Mouse (Mus musculus) embryonic facial prominence, embryonic 10.5 days (tissue): ENCODE data around the gene Brd3. TPM values are rescaled to one million over a fixed set of nuclear protein-coding genes. Genes with fewer than 3 reads are reported as not detected.
A peak's percentile ranks its signal among the peaks of the same experiment; 100 is the strongest.

Source experiments
- DNase-seq: peaks from one replicate; pipeline ENCODE4 v3.0.0-alpha.2; 2017; ENCODE audit warnings: low spot score
- H3K27ac ChIP-seq: fragments of 300-500 bp; sonication (generic); replicated peaks from 2 replicates; pipeline ENCODE4 v1.5.1; 2016; ENCODE audit warnings: mild to moderate bottlenecking
- H3K27me3 ChIP-seq: fragments of 300-500 bp; sonication (generic); replicated peaks from 2 replicates; pipeline ENCODE4 v1.6.1; 2016; ENCODE audit warnings: low read depth, mild to moderate bottlenecking; ENCODE audit not compliant: poor library complexity, severe bottlenecking
- H3K36me3 ChIP-seq: fragments of 300-500 bp; sonication (generic); replicated peaks from 2 replicates; pipeline ENCODE4 v1.6.1; 2016; ENCODE audit warnings: mild to moderate bottlenecking, moderate library complexity
- H3K4me1 ChIP-seq: fragments of 300-500 bp; sonication (generic); 2 replicates; pipeline ENCODE4 v1.6.1; 2016
- H3K4me3 ChIP-seq: fragments of 300-500 bp; sonication (generic); 2 replicates; pipeline ENCODE4 v1.5.1; 2016; ENCODE audit warnings: mild to moderate bottlenecking, moderate library complexity
- H3K9me3 ChIP-seq: fragments of 300-500 bp; sonication (generic); 2 replicates; pipeline ENCODE4 v1.6.1; 2016; ENCODE audit warnings: mild to moderate bottlenecking
- WGBS: fragments of 180-500 bp; shearing (Covaris S2); methylation state at CpG from one replicate; pipeline ENCODE4 v1.1.7; 2016; 5-methylcytosine and 5-hydroxymethylcytosine counted together
- polyA plus RNA-seq: library from polyadenylated mRNA; unstranded; fragments of >200 nt; fragmentation: Nextera tagmentation; extraction: Ambion mirVana; gene quantifications from 2 replicates; pipeline ENCODE4 v1.2.1, GENCODE M21; 2016

The Brd3 gene
- polyA plus RNA-seq, 1 experiment from 2014 or later = 189 TPM

DNA sequence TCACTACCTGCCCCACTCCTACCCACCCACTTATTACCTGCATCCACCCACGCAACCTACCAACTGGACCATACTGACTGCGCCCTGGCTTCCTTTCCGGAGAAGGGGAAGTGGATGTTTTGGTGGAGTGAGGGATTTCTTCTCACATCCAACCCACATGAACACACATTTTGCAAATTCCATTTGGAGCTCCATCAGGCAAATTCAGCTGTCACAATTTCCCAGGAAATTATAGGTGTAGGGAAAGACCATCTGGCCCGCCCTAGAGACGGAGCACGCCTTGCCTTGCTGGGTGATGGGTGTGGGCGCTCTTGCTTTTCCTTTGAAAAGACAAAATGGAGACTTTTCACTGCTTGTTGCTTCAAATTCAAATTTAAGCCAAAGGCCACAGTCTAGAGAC, 76.8 kb downstream of the Brd3 start:
- H3K9me3 ChIP-seq = no peaks in the 10 kb centered on the region
- H3K4me1 ChIP-seq = peaks cover 24% of the 10 kb centered on the region
- 95% methylated on average over 7 of the region's 7 CpGs for WGBS
- no peak for DNase-seq
- H3K36me3 ChIP-seq = no peaks in the 10 kb centered on the region
- no peak overlapping the region for H3K4me3 ChIP-seq
- H3K27me3 ChIP-seq = no peaks in the 10 kb centered on the region
- H3K27ac ChIP-seq = no peak overlapping the region

DNA sequence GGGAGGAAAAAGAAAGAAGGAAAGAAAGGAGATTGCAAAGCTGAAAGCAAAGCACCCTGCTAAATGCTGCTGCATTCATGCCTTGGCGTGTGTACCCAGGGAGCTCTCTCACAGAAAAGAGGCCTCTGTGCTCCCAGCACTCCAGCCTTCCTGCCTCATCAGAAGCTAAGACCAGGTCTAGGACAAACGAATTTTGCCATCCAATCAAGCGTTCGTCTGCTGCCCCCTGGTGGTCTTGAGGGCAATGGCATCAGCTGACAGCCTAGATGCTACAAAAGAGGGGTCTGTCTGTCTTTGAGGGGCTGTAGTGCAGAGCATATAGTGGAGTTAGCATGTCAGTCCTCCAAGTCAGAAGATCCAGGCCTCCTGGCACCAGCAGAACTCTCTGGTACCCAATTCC, 79.4 kb downstream of the Brd3 start:
- Histone ChIP-seq H3K4me3 (peak overlapping the region; percentile 94), H3K36me3 (peaks cover 5% of the 10 kb centered on the region), H3K27me3 (no peaks in the 10 kb centered on the region), H3K27ac (peak overlapping the region; percentile 59; the same call in 1 of the 2 replicates), H3K4me1 (peaks cover 44% of the 10 kb centered on the region), H3K9me3 (no peaks in the 10 kb centered on the region)
- peak; percentile 89 for DNase-seq
- under 1% methylated on average over 4 of the region's 4 CpGs for WGBS

DNA sequence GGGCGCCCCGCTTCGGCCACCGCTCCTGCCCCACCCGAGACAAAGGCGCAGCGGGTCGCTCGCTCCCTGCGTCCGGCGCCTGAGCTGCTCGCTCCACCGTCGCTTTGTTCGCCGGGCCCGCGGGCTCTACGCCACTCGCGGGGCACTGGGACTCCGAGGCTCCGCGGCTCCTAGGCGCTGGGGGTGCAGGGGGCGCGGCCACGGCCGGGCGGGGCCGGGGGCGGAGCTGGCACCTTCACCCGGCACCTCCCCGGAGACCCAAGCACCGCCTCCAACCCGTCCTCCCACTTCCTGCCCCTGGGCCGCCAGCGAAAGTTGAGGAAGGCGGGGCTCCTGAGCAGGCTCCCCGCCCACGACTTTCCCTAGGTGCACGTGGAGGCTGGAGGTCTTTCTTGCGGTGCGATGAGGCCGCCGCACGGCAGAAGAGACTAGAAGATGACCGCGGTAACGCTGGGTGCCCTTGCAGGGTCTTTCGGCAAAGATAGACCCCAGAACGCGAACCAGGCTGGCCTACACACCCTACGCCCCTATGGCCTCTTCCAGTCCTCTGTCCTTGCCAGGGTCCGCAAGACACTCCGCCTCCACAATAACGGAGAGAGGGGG, 80.5 kb downstream of the Brd3 start, which contains the start of gene Vav2:
Gene Vav2, minus strand, starts transcription at position 179 of the 603 bp plus-strand sequence.
- Histone ChIP-seq H3K4me3 (peak within 1 kb of the TSS; percentile 94), H3K9me3 (no peaks in the 10 kb centered on the region), H3K27ac (peak within 1 kb of the TSS; percentile 96), H3K27me3 (no peaks in the 10 kb centered on the region), H3K36me3 (peaks cover 15% of the 10 kb centered on the region), H3K4me1 (peaks cover 54% of the 10 kb centered on the region)
- 1% methylated on average over 58 of the region's 58 CpGs for WGBS
- DNase-seq = peak; percentile 97

DNA sequence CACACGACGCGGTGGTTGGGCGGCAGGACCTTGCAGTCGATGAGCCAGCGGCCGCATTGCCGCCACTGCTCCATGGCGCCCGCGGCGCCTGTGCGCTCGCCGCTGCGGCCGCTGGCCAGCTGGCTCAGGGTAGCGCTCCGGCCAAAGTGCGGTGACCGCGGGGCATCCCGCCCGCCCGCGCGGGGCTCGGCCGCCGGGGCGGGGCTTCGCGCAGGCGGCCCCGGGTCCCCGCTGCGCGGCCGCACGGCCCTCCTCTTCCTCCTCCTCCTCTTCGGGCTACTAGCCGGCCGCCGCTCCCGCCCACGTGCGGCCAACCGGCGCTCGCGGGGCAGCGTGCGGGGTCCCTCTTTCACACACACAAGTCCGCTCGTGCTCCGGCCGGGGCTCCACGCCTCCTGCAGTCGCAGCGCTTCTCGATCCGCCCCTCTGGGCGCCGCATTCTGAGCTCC, 81.0 kb downstream of the Brd3 start:
- under 1% methylated on average over 64 of the region's 64 CpGs for WGBS
- Histone ChIP-seq H3K9me3 (no peaks in the 10 kb centered on the region), H3K27ac (peak overlapping the region; percentile 96), H3K36me3 (peaks cover 19% of the 10 kb centered on the region), H3K4me1 (peaks cover 59% of the 10 kb centered on the region), H3K4me3 (peak overlapping the region; percentile 94), H3K27me3 (no peaks in the 10 kb centered on the region)
- DNase-seq = no peak

DNA sequence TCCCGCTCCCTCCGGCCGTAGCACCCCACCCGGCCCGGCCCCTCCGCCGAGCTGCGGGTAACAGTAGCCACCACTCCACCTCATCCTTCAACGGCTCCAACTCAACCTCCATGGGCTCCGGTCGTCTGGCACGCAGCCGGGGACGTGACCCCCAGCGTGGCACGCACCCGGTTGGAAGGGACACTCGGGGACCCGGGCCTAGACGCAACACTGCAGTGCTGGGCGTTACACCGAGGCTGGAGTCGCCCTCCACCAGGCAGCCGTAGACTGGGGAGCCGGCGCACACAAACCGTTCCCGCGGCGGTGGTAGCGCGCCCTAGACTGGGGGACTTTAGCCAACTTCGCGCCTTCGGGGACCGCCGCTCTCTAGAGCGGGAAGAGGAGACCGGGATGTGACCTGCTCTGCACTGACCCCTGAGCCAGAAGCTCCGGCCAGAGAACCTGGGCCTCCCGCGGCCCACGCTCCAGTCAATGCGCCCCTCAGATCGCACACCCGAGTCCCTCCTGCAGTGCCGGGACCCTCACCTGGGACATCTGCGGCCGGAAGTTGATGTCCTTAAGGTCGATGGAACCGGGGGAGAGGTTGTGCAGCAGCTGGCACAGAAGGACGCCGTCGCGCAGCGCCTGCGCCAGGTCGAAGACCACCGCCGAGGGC, 81.6 kb downstream of the Brd3 start:
- Histone ChIP-seq H3K27me3 (no peaks in the 10 kb centered on the region), H3K4me3 (peak overlapping the region; percentile 94), H3K9me3 (no peaks in the 10 kb centered on the region), H3K36me3 (peaks cover 24% of the 10 kb centered on the region), H3K27ac (peak overlapping the region; percentile 96), H3K4me1 (peaks cover 63% of the 10 kb centered on the region)
- DNase-seq = peak; percentile 70
- WGBS = under 1% methylated on average over 60 of the region's 60 CpGs

DNA sequence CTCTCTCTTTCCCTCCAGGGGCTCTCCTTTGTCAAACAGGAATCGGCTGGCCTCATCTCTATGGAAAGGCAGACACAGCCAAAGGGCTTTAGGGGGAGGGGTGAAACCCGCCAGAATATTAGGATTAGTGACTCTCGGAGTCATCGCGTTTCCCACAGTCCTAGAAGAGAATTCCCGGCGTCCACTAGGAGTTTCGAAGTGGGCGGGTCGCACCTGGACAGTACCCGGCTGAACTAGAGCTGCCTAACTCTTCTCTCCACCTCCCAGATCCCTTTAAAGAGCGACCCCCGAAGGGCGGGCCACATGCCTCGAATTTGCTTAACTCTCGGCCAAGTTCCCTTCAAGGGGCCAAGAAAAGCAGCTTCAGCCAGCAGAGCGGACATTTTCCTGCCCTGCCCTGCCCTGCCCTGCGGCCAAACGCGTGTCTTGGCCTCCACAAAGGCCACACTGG, 82.3 kb downstream of the Brd3 start:
- DNase-seq = peak; percentile 74
- Histone ChIP-seq H3K27me3 (no peaks in the 10 kb centered on the region), H3K27ac (peak overlapping the region; percentile 96), H3K9me3 (no peaks in the 10 kb centered on the region), H3K4me1 (peaks cover 65% of the 10 kb centered on the region), H3K36me3 (peaks cover 29% of the 10 kb centered on the region), H3K4me3 (peak overlapping the region; percentile 94)
- under 1% methylated on average over 20 of the region's 20 CpGs for WGBS

DNA sequence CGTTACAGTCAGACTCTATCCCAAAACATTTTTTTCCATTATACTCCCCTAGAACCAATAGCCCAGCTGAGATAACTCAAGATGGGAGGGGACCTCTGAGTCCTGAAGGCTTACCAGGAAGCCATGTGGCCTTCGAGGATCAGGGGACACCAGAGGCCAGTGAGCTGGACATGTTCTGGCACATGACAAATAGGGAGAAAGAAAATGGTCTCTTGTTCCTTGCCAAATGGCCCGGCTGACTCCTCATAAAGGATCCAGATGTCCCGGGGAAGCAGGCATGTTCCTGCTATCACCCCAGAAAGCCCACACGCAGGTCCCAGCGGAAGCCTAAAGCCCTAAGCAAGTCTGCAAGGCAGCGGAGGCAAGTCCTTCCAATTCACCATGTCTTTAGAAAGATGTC, 83.9 kb downstream of the Brd3 start:
- no peak overlapping the region; the same call in 1 of the 2 replicates for H3K27ac ChIP-seq
- DNase-seq = no peak
- peaks cover 29% of the 10 kb centered on the region for H3K36me3 ChIP-seq
- H3K9me3 ChIP-seq = no peaks in the 10 kb centered on the region
- peaks cover 81% of the 10 kb centered on the region for H3K4me1 ChIP-seq
- H3K4me3 ChIP-seq = peak overlapping the region; percentile 94; the same call in 1 of the 2 replicates
- no peaks in the 10 kb centered on the region for H3K27me3 ChIP-seq
- WGBS = 84% methylated on average over 7 of the region's 7 CpGs

DNA sequence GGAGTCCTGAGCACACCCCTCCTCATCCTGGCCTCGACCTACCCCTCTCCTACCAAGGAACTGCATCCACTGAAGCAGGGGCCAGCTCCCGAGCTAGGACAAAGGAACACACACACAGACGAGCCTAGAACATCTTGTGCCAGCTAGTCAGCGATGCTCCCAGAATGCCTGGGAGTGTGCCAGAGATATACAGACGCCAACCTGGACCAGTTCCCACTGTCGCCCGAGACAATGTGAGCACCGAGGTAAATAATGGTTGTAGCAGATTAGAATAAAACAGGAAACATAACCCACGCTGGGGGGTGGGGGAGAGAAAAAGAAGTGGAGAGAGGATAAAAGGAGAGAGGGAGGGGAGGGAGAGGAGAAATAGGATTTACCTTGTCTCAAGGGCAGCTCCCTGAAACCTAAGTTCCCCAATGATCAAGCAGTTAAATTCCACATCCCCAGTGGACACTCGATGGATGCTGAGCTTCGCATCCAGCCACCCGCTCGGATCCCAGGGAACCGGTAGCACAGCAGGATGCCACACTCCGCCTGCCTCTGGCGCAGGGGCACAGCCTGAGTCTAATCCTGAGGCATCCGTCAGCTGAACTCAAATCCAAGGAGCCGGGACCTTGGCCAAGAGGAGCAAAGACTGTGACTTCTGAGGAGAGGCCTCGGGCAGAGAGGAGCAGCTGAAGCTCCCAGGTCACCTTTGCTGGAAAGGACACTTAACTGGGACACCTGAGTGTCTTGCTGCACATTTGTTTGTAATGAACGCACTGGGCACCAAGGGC, 86.0 kb downstream of the Brd3 start:
- no peak for DNase-seq
- Histone ChIP-seq H3K27ac (no peak overlapping the region), H3K36me3 (peaks cover 29% of the 10 kb centered on the region), H3K9me3 (no peaks in the 10 kb centered on the region), H3K4me3 (no peak overlapping the region), H3K27me3 (no peaks in the 10 kb centered on the region), H3K4me1 (peaks cover 90% of the 10 kb centered on the region)
- WGBS = 80% methylated on average over 20 of the region's 20 CpGs

DNA sequence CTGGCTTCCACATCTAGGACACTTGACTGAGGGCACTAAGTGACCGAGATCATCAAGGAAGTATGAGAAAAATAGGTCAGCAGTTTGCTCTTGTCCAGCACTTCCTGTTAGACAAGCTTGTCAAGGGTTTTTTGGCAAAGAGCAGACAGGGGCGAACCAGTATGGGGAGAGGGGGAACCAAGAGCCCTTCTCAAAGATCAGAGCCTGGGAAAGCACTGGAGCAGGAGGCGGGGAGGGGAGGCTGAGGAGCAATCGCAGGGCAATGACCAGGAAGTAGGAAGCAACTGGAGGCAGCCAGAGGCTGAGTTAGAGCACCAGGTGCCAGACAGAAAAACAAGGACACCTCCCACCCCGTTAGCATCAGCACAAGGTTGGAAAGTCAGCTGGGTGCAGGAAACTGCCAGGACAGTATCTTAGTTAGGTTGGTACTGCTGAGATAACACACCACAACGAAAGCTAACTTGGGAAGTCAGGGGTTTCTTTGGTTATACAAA, 88.8 kb downstream of the Brd3 start:
- 56% methylated on average over 6 of the region's 6 CpGs for WGBS
- Histone ChIP-seq H3K27me3 (no peaks in the 10 kb centered on the region), H3K36me3 (peaks cover 29% of the 10 kb centered on the region), H3K4me1 (peaks cover 92% of the 10 kb centered on the region), H3K27ac (peak overlapping the region; percentile 32; the same call in 1 of the 2 replicates), H3K4me3 (no peak overlapping the region), H3K9me3 (no peaks in the 10 kb centered on the region)
- DNase-seq = no peak

DNA sequence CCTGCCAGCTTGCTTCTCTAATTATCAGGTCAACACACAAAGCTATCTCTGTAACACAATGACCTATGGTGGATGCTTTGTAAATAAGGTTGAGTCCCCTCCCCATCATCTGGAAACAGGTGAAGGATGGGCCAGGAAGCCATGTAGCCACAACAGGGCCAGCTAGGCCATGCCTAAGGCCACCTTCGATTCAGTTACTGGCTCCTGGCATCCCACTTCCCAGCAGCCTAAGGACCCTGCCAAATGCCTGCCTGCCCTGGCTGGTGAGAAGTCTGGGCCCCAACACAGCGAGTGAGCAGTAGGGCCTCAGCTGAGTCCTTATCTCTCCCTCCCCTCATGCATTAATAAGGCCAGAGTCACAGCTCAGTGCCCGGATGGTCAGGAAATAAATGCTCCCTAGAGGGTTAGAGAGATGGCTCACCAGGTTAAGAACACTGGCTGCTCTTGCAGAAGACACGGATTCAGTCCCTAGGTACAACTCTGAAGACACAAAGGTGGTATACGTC, 89.8 kb downstream of the Brd3 start:
- H3K27me3 ChIP-seq = no peaks in the 10 kb centered on the region
- no peak overlapping the region for H3K4me3 ChIP-seq
- H3K27ac ChIP-seq = no peak overlapping the region; the same call in 1 of the 2 replicates
- H3K4me1 ChIP-seq = peaks cover 92% of the 10 kb centered on the region
- H3K36me3 ChIP-seq = peaks cover 20% of the 10 kb centered on the region
- 69% methylated on average over 5 of the region's 5 CpGs for WGBS
- no peak for DNase-seq
- no peaks in the 10 kb centered on the region for H3K9me3 ChIP-seq

DNA sequence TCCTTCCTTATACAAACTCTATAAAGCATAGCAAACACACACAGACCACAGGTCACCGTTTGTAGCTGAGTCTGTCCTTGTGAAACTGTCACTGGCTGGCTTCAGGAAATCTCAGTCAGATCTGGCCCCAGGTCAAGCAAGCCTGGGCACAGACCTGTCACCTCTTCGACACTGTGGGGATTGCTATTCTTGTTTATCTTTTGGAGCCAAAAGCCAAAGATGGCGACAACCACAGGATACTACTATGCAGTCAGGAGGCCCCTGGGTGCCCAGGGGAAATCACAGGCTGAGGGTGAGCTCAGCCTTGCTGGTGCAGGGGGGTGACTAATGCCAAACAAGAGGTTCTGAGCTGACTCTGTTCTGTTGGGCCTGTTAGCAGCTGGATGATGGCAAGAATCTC, 91.0 kb downstream of the Brd3 start:
- WGBS = 37% methylated on average over 3 of the region's 3 CpGs
- peak overlapping the region; percentile 40; the same call in 1 of the 2 replicates for H3K27ac ChIP-seq
- H3K4me3 ChIP-seq = no peak overlapping the region
- DNase-seq = no peak
- H3K4me1 ChIP-seq = peaks cover 94% of the 10 kb centered on the region
- H3K36me3 ChIP-seq = peaks cover 10% of the 10 kb centered on the region; the same call in 1 of the 2 replicates
- no peaks in the 10 kb centered on the region for H3K9me3 ChIP-seq
- no peaks in the 10 kb centered on the region for H3K27me3 ChIP-seq
